Comparison of ENCODE assay signal across 18 mouse cellular contexts in the genomic region with DNA sequence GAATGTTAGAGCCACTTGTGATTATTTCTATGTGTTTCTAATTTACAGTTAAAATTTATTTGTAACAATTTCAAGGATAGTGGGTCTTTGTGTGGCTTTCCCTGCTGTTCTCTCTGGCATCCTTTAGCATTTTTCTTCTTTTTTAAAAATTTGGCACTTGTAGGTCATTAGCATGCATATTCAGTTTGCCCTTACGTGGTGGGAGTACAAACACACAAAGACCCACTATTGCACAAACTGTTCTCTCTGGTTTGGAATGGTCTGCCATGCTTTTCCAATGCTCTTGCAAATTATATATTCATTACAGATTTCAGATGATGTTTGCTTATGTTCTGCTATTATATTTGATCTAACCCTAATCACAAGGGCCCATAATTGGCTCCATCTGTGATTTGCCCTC.
DNase-seq lines count a peak whose midpoint lies in the region; ATAC-seq and TF ChIP-seq lines count a peak whose summit lies in the region.
"Had no signal": no experiment of that assay in that cellular context is flagged by ENCODE, and none has a peak within 500 bp of the region (broad histone marks: within the 10 kb centered on the region; RNA-seq: fewer than 3 reads in every experiment).

No protein-coding gene starts in this region.

- TF ChIP-seq POLR2A in brain, embryonic 14.5 days (IDR thresholded peaks at IDR 0.05; ENCODE audit: borderline replicate concordance, extremely low read depth, insufficient read depth, insufficient read length, poor library complexity, severe bottlenecking): no peak

- H3K4me1 ChIP-seq in forebrain, postnatal 0 days (ENCODE audit: insufficient read depth): 0 out of 2 replicates have a peak, but pooled peaks cover 6% of the 10 kb centered on the region
- H3K4me1 ChIP-seq in forebrain, embryonic 13.5 days: no peaks in the 10 kb centered on the region
- H3K4me1 ChIP-seq: embryonic facial prominence, embryonic 10.5 days; hindbrain, embryonic 10.5 days; hindbrain, embryonic 15.5 days had no signal

- no peaks in the 10 kb centered on the region for H3K9me3 ChIP-seq in forebrain, postnatal 0 days (ENCODE audit: low read length)
- H3K9me3 ChIP-seq in forebrain, embryonic 13.5 days (replicated peaks): no peaks in the 10 kb centered on the region
- H3K9me3 ChIP-seq: embryonic facial prominence, embryonic 10.5 days; forebrain, embryonic 15.5 days; heart, embryonic 12.5 days; hindbrain, embryonic 10.5 days; hindbrain, embryonic 15.5 days had no signal

- H3K36me3 ChIP-seq in forebrain, postnatal 0 days (ENCODE audit: insufficient read depth): peaks cover 30% of the 10 kb centered on the region
- peaks cover 30% of the 10 kb centered on the region for H3K36me3 ChIP-seq in forebrain, embryonic 13.5 days (ENCODE audit: poor library complexity, severe bottlenecking)

- H3K9ac ChIP-seq in forebrain, postnatal 0 days: no peak overlapping the region
- H3K9ac ChIP-seq in forebrain, embryonic 13.5 days: no peak overlapping the region
- H3K9ac ChIP-seq: forebrain, embryonic 15.5 days; heart, embryonic 12.5 days; hindbrain, embryonic 15.5 days had no signal

- 29% methylated on average over 1 of the region's 1 CpGs for WGBS in forebrain, postnatal 0 days
- WGBS in forebrain, embryonic 13.5 days: 73% methylated on average over 1 of the region's 1 CpGs

- H3K4me3 ChIP-seq in forebrain, postnatal 0 days (ENCODE audit: low read depth, low read length): no peak overlapping the region
- no peak overlapping the region for H3K4me3 ChIP-seq in forebrain, embryonic 13.5 days
- H3K4me3 ChIP-seq: embryonic facial prominence, embryonic 10.5 days; forebrain, embryonic 15.5 days; heart, embryonic 12.5 days; hindbrain, embryonic 10.5 days; hindbrain, embryonic 15.5 days had no signal

- no peak for DNase-seq in forebrain, postnatal 0 days
- peak; percentile 44 for DNase-seq in layer of hippocampus, adult 9-11 months
- DNase-seq in layer of hippocampus, postnatal 10 days (ENCODE audit: low spot score in 2 of 2): no peak
- DNase-seq in brain, embryonic 14.5 days (ENCODE audit: low read depth): peak; percentile 13
- DNase-seq in urinary bladder, postnatal 36 days (ENCODE audit: low spot score in 2 of 2): no peak
- DNase-seq: adrenal gland, adult 2 months; adrenal gland, postnatal 36 days; cerebellum, adult 11-12 months; cerebellum, postnatal 10 days; gastrocnemius, postnatal 14 days had no signal

- 0 out of 2 replicates have a peak overlapping the region, but pooled peaks have one; percentile 29 for H3K27ac ChIP-seq in forebrain, postnatal 0 days (ENCODE audit: low read depth, low read length)
- no peak overlapping the region for H3K27ac ChIP-seq in forebrain, embryonic 13.5 days
- H3K27ac ChIP-seq: embryonic facial prominence, embryonic 10.5 days; forebrain, embryonic 15.5 days; hindbrain, embryonic 10.5 days; hindbrain, embryonic 15.5 days had no signal

- no peak for ATAC-seq in forebrain, postnatal 0 days
- ATAC-seq in forebrain, embryonic 13.5 days: no peak
- ATAC-seq: forebrain, embryonic 15.5 days; inflammation-experienced regulatory T-cells, adult 6 months had no signal

- H3K27me3 ChIP-seq in forebrain, postnatal 0 days (ENCODE audit: insufficient read depth, low read length): no peaks in the 10 kb centered on the region
- H3K27me3 ChIP-seq in forebrain, embryonic 13.5 days: no peaks in the 10 kb centered on the region
- H3K27me3 ChIP-seq: CH12.LX; forebrain, embryonic 15.5 days; heart, embryonic 12.5 days; hindbrain, embryonic 15.5 days had no signal

- TF ChIP-seq CTCF in forebrain, postnatal 0 days (IDR thresholded peaks at IDR 0.05; ENCODE audit: low read depth): no peak
- no peak for TF ChIP-seq CTCF in brain, embryonic 14.5 days (IDR thresholded peaks at IDR 0.05; ENCODE audit: borderline replicate concordance, extremely low read depth, insufficient read depth, insufficient read length)

- H3K4me2 ChIP-seq in forebrain, postnatal 0 days (ENCODE audit: low read depth): no peak overlapping the region
- no peak overlapping the region for H3K4me2 ChIP-seq in forebrain, embryonic 13.5 days
- H3K4me2 ChIP-seq: forebrain, embryonic 15.5 days; heart, embryonic 12.5 days; hindbrain, embryonic 15.5 days had no signal

Comparison
In these comparisons a context has a peak if more than half of its experiments do, and no peak if none do; other contexts are left out.
1. DNase-seq: peak in layer of hippocampus, adult 9-11 months (single experiment) and brain, embryonic 14.5 days (single experiment); none in forebrain, postnatal 0 days (single experiment), layer of hippocampus, postnatal 10 days (0 of 2) and urinary bladder, postnatal 36 days (0 of 2).